Mouse (Mus musculus) embryo, embryonic 10 days (tissue): Measurements from ENCODE around the gene Tmem37.

Experiments used
- DNase-seq: peaks from one replicate; pipeline ENCODE4 v3.0.0-alpha.2; 2015; ENCODE audit warnings: low spot score

Tmem37 gene

GRCm38 (mm10) chr1:120057674-120058430 is 16.0 kb downstream of the Tmem37 start:
- DNase-seq = no peak

GRCm38 (mm10) chr1:120057044-120057443 is 16.8 kb downstream of the Tmem37 start:
- DNase-seq = no peak

GRCm38 (mm10) chr1:120056236-120056635 is 17.6 kb downstream of the Tmem37 start:
- DNase-seq = no peak

- no peak for DNase-seq
These were observed 18.4 kb downstream of the Tmem37 start for GRCm38 (mm10) chr1:120055475-120055874.

GRCm38 (mm10) chr1:120054997-120055396 is 18.9 kb downstream of the Tmem37 start:
- no peak for DNase-seq

- no peak for DNase-seq
These were observed 22.8 kb downstream of the Tmem37 start for GRCm38 (mm10) chr1:120051070-120051469.

- DNase-seq = no peak
These were observed 26.5 kb downstream of the Tmem37 start for GRCm38 (mm10) chr1:120047325-120047724.

GRCm38 (mm10) chr1:120044584-120044983 is 29.3 kb downstream of the Tmem37 start:
- DNase-seq = no peak

- DNase-seq = no peak
These were observed 31.5 kb downstream of the Tmem37 start for GRCm38 (mm10) chr1:120042421-120042820.

- DNase-seq = no peak
These were observed 35.3 kb downstream of the Tmem37 start for GRCm38 (mm10) chr1:120038594-120038993.

- DNase-seq = no peak
These were observed 36.7 kb downstream of the Tmem37 start for GRCm38 (mm10) chr1:120037021-120037683.

- DNase-seq = no peak
These were observed 38.3 kb downstream of the Tmem37 start for GRCm38 (mm10) chr1:120035456-120036034.

GRCm38 (mm10) chr1:120034793-120035192 is 39.1 kb downstream of the Tmem37 start:
- DNase-seq = no peak

- DNase-seq = no peak
These were observed 40.4 kb downstream of the Tmem37 start for GRCm38 (mm10) chr1:120033469-120033854.

- peak; percentile 89 for DNase-seq
These were observed 40.9 kb downstream of the Tmem37 start for GRCm38 (mm10) chr1:120032804-120033468.

- DNase-seq = no peak
These were observed 43.4 kb downstream of the Tmem37 start for GRCm38 (mm10) chr1:120030474-120030873.

GRCm38 (mm10) chr1:120027693-120028092 is 46.2 kb downstream of the Tmem37 start:
- DNase-seq = no peak

GRCm38 (mm10) chr1:120025050-120025439 is 48.8 kb downstream of the Tmem37 start:
- no peak for DNase-seq

GRCm38 (mm10) chr1:120024331-120025049 is 49.4 kb downstream of the Tmem37 start:
- DNase-seq = peak; percentile 20

- DNase-seq = no peak
These were observed 51.9 kb downstream of the Tmem37 start for GRCm38 (mm10) chr1:120021951-120022350.

GRCm38 (mm10) chr1:120020322-120020897 is 53.5 kb downstream of the Tmem37 start:
- no peak for DNase-seq

- DNase-seq = no peak
These were observed 54.4 kb downstream of the Tmem37 start for GRCm38 (mm10) chr1:120019428-120019827.
